Mouse (Mus musculus) thymus, adult 2 months (tissue): ENCODE measurements around the gene Etv6. TPM values are rescaled to one million over a fixed set of nuclear protein-coding genes. Genes with fewer than 3 reads are reported as not detected.

ENCODE experiments used
- DNase-seq: peaks from one replicate; pipeline ENCODE4 v3.0.0; 2021
- H3K27ac ChIP-seq: fragments of 200-500 bp; 2 replicates; pipeline ENCODE4 v1.5.1; 2012; ENCODE audit warnings: low read length, control low read depth; ENCODE audit not compliant: control insufficient read depth, insufficient read depth
- H3K27me3 ChIP-seq: fragments of 200-500 bp; 2 replicates; pipeline ENCODE4 v1.6.1; 2012; ENCODE audit warnings: mild to moderate bottlenecking, low read length, moderate library complexity, mixed read lengths; ENCODE audit not compliant: control insufficient read depth, insufficient read depth
- H3K36me3 ChIP-seq: fragments of 200-500 bp; 2 replicates; pipeline ENCODE4 v1.6.1; 2012; ENCODE audit warnings: mild to moderate bottlenecking, low read length, moderate library complexity; ENCODE audit not compliant: control insufficient read depth, insufficient read depth
- H3K4me1 ChIP-seq: fragments of 200-500 bp; replicated peaks from 2 replicates; pipeline ENCODE4 v1.6.1; 2012; ENCODE audit warnings: low read length; ENCODE audit not compliant: control insufficient read depth, insufficient read depth
- H3K4me3 ChIP-seq: fragments of 200-500 bp; 2 replicates; pipeline ENCODE4 v1.5.1; 2012; ENCODE audit warnings: mild to moderate bottlenecking, low read length, control low read depth, moderate library complexity; ENCODE audit not compliant: control insufficient read depth, insufficient read depth
- CTCF ChIP-seq: fragments of 200-500 bp; IDR thresholded peaks from 2 replicates; pipeline ENCODE4 v1.5.1; 2012; ENCODE audit warnings: mild to moderate bottlenecking, control low read depth, low read length, moderate library complexity, borderline replicate concordance; ENCODE audit not compliant: control insufficient read depth, poor library complexity, insufficient read depth; ENCODE audit errors: extremely low read depth
- POLR2A ChIP-seq: fragments of 200-500 bp; IDR thresholded peaks from 2 replicates; pipeline ENCODE4 v1.6.1; 2012; ENCODE audit warnings: mild to moderate bottlenecking, low read length, control low read depth, moderate library complexity; ENCODE audit not compliant: control insufficient read depth, poor library complexity, insufficient read depth; ENCODE audit errors: extremely low read depth
- WGBS: fragments of 180-500 bp; shearing (Covaris S2); methylation state at CpG from one replicate; pipeline ENCODE4 v1.1.7; 2018; 5-methylcytosine and 5-hydroxymethylcytosine counted together
- polyA plus RNA-seq: library from polyadenylated mRNA; depleted of rRNA; stranded (reverse); fragments of >200 nt; gene quantifications from 2 replicates; pipeline ENCODE4 v1.2.3, GENCODE M21; 2012

The Etv6 gene
- polyA plus RNA-seq, 1 experiment, result 43.8 TPM

DNA sequence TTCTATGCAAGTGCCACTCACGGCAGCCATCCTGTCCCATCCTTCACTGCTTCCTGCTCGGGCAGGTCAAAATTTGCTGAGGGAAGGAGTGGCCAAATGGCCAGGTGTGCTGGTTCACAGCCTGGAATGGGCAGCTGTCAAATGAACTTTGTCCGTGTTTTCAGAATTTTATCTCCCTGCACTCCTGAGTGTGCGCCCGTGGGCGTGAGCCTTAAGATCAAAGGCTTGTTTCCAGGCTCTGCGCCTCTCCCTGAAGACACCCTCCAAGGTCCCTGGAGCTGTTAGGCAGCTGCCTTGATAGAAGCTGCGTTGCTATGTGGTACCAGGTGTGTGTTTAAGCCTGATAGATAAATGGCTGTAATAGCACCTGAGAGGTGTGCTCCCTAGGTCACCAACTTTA lies 76.1 kb downstream of the Etv6 start:
- Histone ChIP-seq H3K4me3 (no peak overlapping the region), H3K27me3 (no peaks in the 10 kb centered on the region), H3K4me1 (peaks cover 4% of the 10 kb centered on the region), H3K36me3 (no peaks in the 10 kb centered on the region), H3K27ac (no peak overlapping the region)
- WGBS, result 92% methylated on average over 8 of the region's 8 CpGs
- TF ChIP-seq POLR2A (no peak), CTCF (no peak)
- no peak for DNase-seq

DNA sequence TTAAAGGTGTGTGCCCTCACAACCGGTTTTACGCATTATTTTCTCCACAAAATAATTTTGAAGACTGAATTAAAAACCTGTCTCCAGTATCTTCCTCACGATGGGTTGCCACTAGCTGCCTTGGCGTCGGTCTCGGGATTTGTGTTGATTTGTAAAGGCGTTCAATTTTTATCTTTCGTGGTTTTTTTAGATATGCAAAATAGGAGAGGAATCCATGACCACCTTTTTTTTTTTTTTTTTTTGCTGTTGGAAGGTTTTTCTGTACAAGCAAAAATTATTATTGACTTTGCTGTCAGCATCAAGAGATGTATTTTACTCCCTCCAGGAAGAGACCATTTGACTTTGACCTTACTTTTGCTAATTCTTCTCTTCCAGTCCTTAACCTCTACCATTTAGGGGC lies 77.3 kb downstream of the Etv6 start:
- Histone ChIP-seq H3K4me3 (no peak overlapping the region), H3K27ac (no peak overlapping the region), H3K36me3 (no peaks in the 10 kb centered on the region), H3K27me3 (no peaks in the 10 kb centered on the region), H3K4me1 (peaks cover 4% of the 10 kb centered on the region)
- no peak for DNase-seq
- TF ChIP-seq POLR2A, result no peak
- TF ChIP-seq CTCF, result no peak
- 94% methylated on average over 8 of the region's 8 CpGs for WGBS

DNA sequence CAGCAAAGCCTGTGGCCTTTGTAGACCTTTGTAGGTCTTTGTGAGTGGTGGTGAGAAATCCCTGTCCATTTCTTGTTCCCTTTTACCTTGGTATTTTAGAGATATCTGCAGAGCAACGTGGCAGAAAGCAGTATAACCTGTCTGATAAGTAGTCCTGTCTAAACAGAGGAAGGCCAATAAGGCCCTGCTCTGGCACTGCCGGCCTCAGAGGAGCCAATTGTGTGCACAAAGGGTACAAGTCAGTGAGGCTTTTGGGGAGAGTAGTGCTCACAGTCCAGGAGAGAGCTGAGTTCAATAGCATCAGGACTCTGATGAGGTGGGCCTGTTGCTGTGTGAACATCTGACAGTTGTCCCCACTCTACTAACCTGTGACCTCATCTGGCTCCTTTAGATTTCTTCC lies 77.7 kb downstream of the Etv6 start:
- no peak overlapping the region for H3K27ac ChIP-seq
- 88% methylated on average over 2 of the region's 2 CpGs for WGBS
- H3K36me3 ChIP-seq, result no peaks in the 10 kb centered on the region
- no peak overlapping the region for H3K4me3 ChIP-seq
- no peaks in the 10 kb centered on the region for H3K27me3 ChIP-seq
- TF ChIP-seq POLR2A (no peak), CTCF (no peak)
- DNase-seq, result no peak
- H3K4me1 ChIP-seq, result peaks cover 4% of the 10 kb centered on the region

GRCm38 (mm10) chr6:134115219-134115968 lies 79.9 kb downstream of the Etv6 start:
- Histone ChIP-seq H3K27me3 (no peaks in the 10 kb centered on the region), H3K4me3 (no peak overlapping the region), H3K36me3 (no peaks in the 10 kb centered on the region), H3K4me1 (peaks cover 4% of the 10 kb centered on the region), H3K27ac (peak overlapping the region; percentile 22; the same call in 1 of the 2 replicates)
- DNase-seq, result no peak
- 78% methylated on average over 14 of the region's 14 CpGs for WGBS
- TF ChIP-seq POLR2A (no peak), CTCF (no peak)

GRCm38 (mm10) chr6:134117380-134117938 lies 82.0 kb downstream of the Etv6 start:
- peaks cover 4% of the 10 kb centered on the region for H3K4me1 ChIP-seq
- TF ChIP-seq POLR2A (no peak), CTCF (no peak)
- no peak overlapping the region for H3K27ac ChIP-seq
- no peak overlapping the region for H3K4me3 ChIP-seq
- 84% methylated on average over 13 of the region's 13 CpGs for WGBS
- no peaks in the 10 kb centered on the region for H3K36me3 ChIP-seq
- no peak for DNase-seq
- H3K27me3 ChIP-seq, result no peaks in the 10 kb centered on the region

DNA sequence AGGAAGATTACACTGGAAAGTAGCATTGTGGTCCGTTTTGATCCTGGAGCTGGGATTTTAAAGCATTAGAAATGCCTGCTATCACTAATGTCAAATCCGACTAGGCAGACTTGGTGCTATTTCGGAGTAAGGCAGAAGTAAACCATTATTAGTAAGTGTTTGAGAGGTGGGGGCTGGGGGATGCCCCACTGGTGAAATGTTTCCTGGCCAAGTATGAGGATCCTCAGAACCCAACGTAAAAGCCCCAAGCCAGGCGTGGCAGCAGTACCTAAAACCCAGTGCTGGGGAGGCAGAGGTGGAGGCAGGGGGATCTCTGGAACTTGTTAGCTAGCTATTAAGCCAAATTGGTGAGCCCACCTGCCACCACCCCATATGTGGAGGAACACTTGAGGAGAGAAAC lies 83.0 kb downstream of the Etv6 start:
- DNase-seq, result no peak
- TF ChIP-seq CTCF, result no peak
- TF ChIP-seq POLR2A, result no peak
- H3K27ac ChIP-seq, result no peak overlapping the region

More for the DNA sequence above, 83.0 kb downstream of the Etv6 start:
- peaks cover 4% of the 10 kb centered on the region for H3K4me1 ChIP-seq
- no peaks in the 10 kb centered on the region for H3K36me3 ChIP-seq
- no peak overlapping the region for H3K4me3 ChIP-seq
- WGBS, result 94% methylated on average over 5 of the region's 5 CpGs
- H3K27me3 ChIP-seq, result no peaks in the 10 kb centered on the region
